Mouse (Mus musculus): ENCODE results near the gene 1700016H13Rik. TPM values are rescaled to one million over a fixed set of nuclear protein-coding genes. Genes with fewer than 3 reads are reported as not detected.

1700016H13Rik gene
- total RNA-seq, 1 experiment, result 0.18 TPM

- Histone ChIP-seq H3K36me3 (ENCODE audit: control insufficient read depth, insufficient read depth, low read length, poor library complexity, severe bottlenecking) (no peaks in the 10 kb centered on the region), H3K9ac (ENCODE audit: insufficient read depth, low read depth, low read length, poor library complexity, severe bottlenecking) (no peak overlapping the region), H3K9me3 (ENCODE audit: control insufficient read depth, insufficient read depth, low read depth, low read length) (no peaks in the 10 kb centered on the region), H3K27ac (ENCODE audit: insufficient read depth, low read depth, low read length, poor library complexity, severe bottlenecking) (no peak overlapping the region), H3K4me1 (ENCODE audit: control insufficient read depth in 2 of 2, insufficient read depth in 2 of 2, low read length in 2 of 2, poor library complexity in 1 of 2) (no peaks in the 10 kb centered on the region; a peak in 1 of 4 replicates), H3K4me3 (ENCODE audit: insufficient read depth in 1 of 2, low read depth in 1 of 2, low read length in 2 of 2, poor library complexity in 1 of 2, severe bottlenecking in 1 of 2) (no peak overlapping the region)
- DNase-seq (ENCODE audit: low read depth, low spot score), result no peak
- TF ChIP-seq CHD2 (IDR thresholded peaks at IDR 0.05; ENCODE audit: low read depth, low read length) (no peak), MAFK (IDR thresholded peaks at IDR 0.05; ENCODE audit: insufficient read depth, low read depth, low read length) (no peak), HCFC1 (IDR thresholded peaks at IDR 0.05; ENCODE audit: borderline replicate concordance, insufficient read depth, low read length) (no peak), ZNF384 (IDR thresholded peaks at IDR 0.05; ENCODE audit: low read depth, low read length) (no peak), ZC3H11A (IDR thresholded peaks at IDR 0.05; ENCODE audit: borderline replicate concordance, low read depth, low read length) (no peak)
- in situ Hi-C loops (cut with MboI; ENCODE audit: low sequenced_read_pairs in 2 of 2, unreplicated experiment in 2 of 2), result no loop called here
These were observed 56.9 kb downstream of the 1700016H13Rik start for GRCm38 (mm10) chr5:103598881-103599280.

GRCm38 (mm10) chr5:103598264-103598663 lies 57.5 kb downstream of the 1700016H13Rik start:
- Histone ChIP-seq H3K9me3 (ENCODE audit: control insufficient read depth, insufficient read depth, low read depth, low read length) (no peaks in the 10 kb centered on the region), H3K36me3 (ENCODE audit: control insufficient read depth, insufficient read depth, low read length, poor library complexity, severe bottlenecking) (no peaks in the 10 kb centered on the region), H3K4me1 (ENCODE audit: control insufficient read depth in 2 of 2, insufficient read depth in 2 of 2, low read length in 2 of 2, poor library complexity in 1 of 2) (no peaks in the 10 kb centered on the region; a peak in 1 of 4 replicates), H3K4me3 (ENCODE audit: insufficient read depth in 1 of 2, low read depth in 1 of 2, low read length in 2 of 2, poor library complexity in 1 of 2, severe bottlenecking in 1 of 2) (no peak overlapping the region), H3K9ac (ENCODE audit: insufficient read depth, low read depth, low read length, poor library complexity, severe bottlenecking) (no peak overlapping the region), H3K27ac (ENCODE audit: insufficient read depth, low read depth, low read length, poor library complexity, severe bottlenecking) (no peak overlapping the region)
- DNase-seq (ENCODE audit: low read depth, low spot score), result no peak
- in situ Hi-C loops (cut with MboI; ENCODE audit: low sequenced_read_pairs in 2 of 2, unreplicated experiment in 2 of 2), result no loop called here
- no peak for TF ChIP-seq ZNF384 (IDR thresholded peaks at IDR 0.05; ENCODE audit: low read depth, low read length)
- no peak for TF ChIP-seq CHD2 (IDR thresholded peaks at IDR 0.05; ENCODE audit: low read depth, low read length)

Other genes starting within 250 kb of the 1700016H13Rik start
- gene Ptpn13, start 230.8 kb downstream of the 1700016H13Rik start, total RNA-seq (2012; rRNA removed), result 11.9 and 12.6 TPM in 2 replicates
- 0.22 and 0.26 TPM in 2 replicates for gene Slc10a6, start 26.6 kb downstream of the 1700016H13Rik start, total RNA-seq (2012; rRNA removed)
- 21.2 and 26.0 TPM in 2 replicates for gene Aff1, start 36.4 kb upstream of the 1700016H13Rik start, total RNA-seq (2012; rRNA removed)